Mouse (Mus musculus): Measurements from ENCODE around the gene Asb2.

GRCm38 (mm10) chr12:103368326-103368669 lies 12.5 kb upstream of the Asb2 start:
- no peak for TF ChIP-seq CTCF (IDR thresholded peaks at IDR 0.05; ENCODE audit: low read depth)
- TF ChIP-seq EP300 (IDR thresholded peaks at IDR 0.05; ENCODE audit: low read depth): no peak
